Mouse (Mus musculus): ENCODE measurements around the gene Cfap97d2. TPM values are rescaled to one million over a fixed set of nuclear protein-coding genes. Genes with fewer than 3 reads are reported as not detected.

Gene Cfap97d2
- 0.33 and 0.69 TPM in 2 replicates for polyA plus RNA-seq (2021; fragmentation: Nextera tagmentation)
- long read RNA-seq, experiment 1 = 0 reads
- long read RNA-seq, experiment 2 = 0 reads

GRCm38 (mm10) chr8:13705668-13706067 lies at the start of gene Cfap97d2:
TSS of gene Cfap97d2 (plus strand) at chr8:13705889.

GRCm38 (mm10) chr8:13677413-13677883 lies 28.2 kb upstream of the Cfap97d2 start, which contains the start of gene Rasa3:
TSS of gene Rasa3 (minus strand) at chr8:13677603.

GRCm38 (mm10) chr8:13756982-13757804 lies 51.5 kb downstream of the Cfap97d2 start, which contains the start of gene Cdc16:
TSS of gene Cdc16 (plus strand) at chr8:13757676.

GRCm38 (mm10) chr8:13785250-13785763 lies 79.6 kb downstream of the Cfap97d2 start, which contains the start of gene Upf3a:
TSS of gene Upf3a (plus strand) at chr8:13785615.

Other genes with a start within 250 kb of the Cfap97d2 start
- gene Gas6, start 211.4 kb upstream of the Cfap97d2 start, polyA plus RNA-seq (2021; fragmentation: Nextera tagmentation) = 40.6 and 41.2 TPM in 2 replicates
- not detected in 2 replicates for gene 1700029H14Rik, start 143.4 kb upstream of the Cfap97d2 start, polyA plus RNA-seq (2021; fragmentation: Nextera tagmentation)
- gene Rasa3, start 28.3 kb upstream of the Cfap97d2 start, polyA plus RNA-seq (2021; fragmentation: Nextera tagmentation) = 17.2 TPM in 2 replicates
- 27.5 and 37.9 TPM in 2 replicates for gene Cdc16, start 51.8 kb downstream of the Cfap97d2 start, polyA plus RNA-seq (2021; fragmentation: Nextera tagmentation)
- gene Upf3a, start 79.7 kb downstream of the Cfap97d2 start, polyA plus RNA-seq (2021; fragmentation: Nextera tagmentation) = 30.5 and 40.2 TPM in 2 replicates
- gene AF366264, start 132.5 kb downstream of the Cfap97d2 start, polyA plus RNA-seq (2021; fragmentation: Nextera tagmentation) = not detected in 2 replicates
- 10.7 and 10.8 TPM in 2 replicates for gene Champ1, start 163.8 kb downstream of the Cfap97d2 start, polyA plus RNA-seq (2021; fragmentation: Nextera tagmentation)
- gene Coprs, start 184.4 kb downstream of the Cfap97d2 start, polyA plus RNA-seq (2021; fragmentation: Nextera tagmentation) = 106 and 117 TPM in 2 replicates

Measured in left cerebral cortex, adult 6 months (tissue).